Mouse (Mus musculus): ENCODE measurements around the gene Herc2.
A peak's percentile ranks its signal among the peaks of the same experiment; 100 is the strongest.
"Not testable (repeated sequence)": the region's sequence is repeated elsewhere in the genome, so short reads cannot be mapped to it uniquely, and the experiment has no call there.

Gene Herc2

GRCm38 (mm10) chr7:56049831-56050321, at the start of gene Herc2:
Gene Herc2 (plus strand): TSS chr7:56050196.
- peak; percentile 95 for DNase-seq (ENCODE audit: extremely low spot score)

- DNase-seq (ENCODE audit: extremely low spot score): no peak
Observed at GRCm38 (mm10) chr7:56010318-56011017, 39.5 kb upstream of the Herc2 start.

GRCm38 (mm10) chr7:56011018-56011333, 39.0 kb upstream of the Herc2 start:
- DNase-seq (ENCODE audit: extremely low spot score): no peak

GRCm38 (mm10) chr7:56013261-56014001, 36.6 kb upstream of the Herc2 start:
- no peak for DNase-seq (ENCODE audit: extremely low spot score)

- DNase-seq (ENCODE audit: extremely low spot score): not testable (repeated sequence)
Observed at GRCm38 (mm10) chr7:56014002-56014702, 35.8 kb upstream of the Herc2 start.

GRCm38 (mm10) chr7:56015172-56015571, 34.8 kb upstream of the Herc2 start:
- DNase-seq (ENCODE audit: extremely low spot score): no peak

GRCm38 (mm10) chr7:56015837-56016236, 34.2 kb upstream of the Herc2 start:
- no peak for DNase-seq (ENCODE audit: extremely low spot score)

GRCm38 (mm10) chr7:56017761-56018160, 32.2 kb upstream of the Herc2 start:
- DNase-seq (ENCODE audit: extremely low spot score): no peak

- DNase-seq (ENCODE audit: extremely low spot score): no peak
Observed at GRCm38 (mm10) chr7:56018446-56018971, 31.5 kb upstream of the Herc2 start.

GRCm38 (mm10) chr7:56018972-56019929, 30.7 kb upstream of the Herc2 start:
- DNase-seq (ENCODE audit: extremely low spot score): peak; percentile 78

- DNase-seq (ENCODE audit: extremely low spot score): no peak
Observed at GRCm38 (mm10) chr7:56019930-56020253, 30.1 kb upstream of the Herc2 start, which contains the start of gene Nipa1. Gene Nipa1 (minus strand): TSS chr7:56019954.

GRCm38 (mm10) chr7:56023586-56023985, 26.4 kb upstream of the Herc2 start:
- no peak for DNase-seq (ENCODE audit: extremely low spot score)

GRCm38 (mm10) chr7:56042353-56042752, 7.6 kb upstream of the Herc2 start:
- DNase-seq (ENCODE audit: extremely low spot score): peak; percentile 66

GRCm38 (mm10) chr7:56043577-56044266, 6.3 kb upstream of the Herc2 start:
- no peak for DNase-seq (ENCODE audit: extremely low spot score)

GRCm38 (mm10) chr7:56044267-56044629, 5.7 kb upstream of the Herc2 start:
- no peak for DNase-seq (ENCODE audit: extremely low spot score)

- DNase-seq (ENCODE audit: extremely low spot score): no peak
Observed at GRCm38 (mm10) chr7:56047178-56047577, 2.8 kb upstream of the Herc2 start.

- no peak for DNase-seq (ENCODE audit: extremely low spot score)
Observed at GRCm38 (mm10) chr7:56050487-56050911, 503 bp downstream of the Herc2 start.

- no peak for DNase-seq (ENCODE audit: extremely low spot score)
Observed at GRCm38 (mm10) chr7:56052996-56053395, 3.0 kb downstream of the Herc2 start.

GRCm38 (mm10) chr7:56055338-56055737, 5.3 kb downstream of the Herc2 start:
- DNase-seq (ENCODE audit: extremely low spot score): no peak

- DNase-seq (ENCODE audit: extremely low spot score): no peak
Observed at GRCm38 (mm10) chr7:56064876-56065275, 14.9 kb downstream of the Herc2 start.

- no peak for DNase-seq (ENCODE audit: extremely low spot score)
Observed at GRCm38 (mm10) chr7:56066136-56066535, 16.1 kb downstream of the Herc2 start.
